Mouse (Mus musculus) liver, embryonic 14.5 days (tissue): ENCODE measurements around the gene Tns4.

Experiments used
- CTCF ChIP-seq: IDR thresholded peaks from 2 replicates; pipeline ENCODE4 v1.5.1; 2016; ENCODE audit warnings: antibody characterized with exemption, low read depth, control low read depth
- EP300 ChIP-seq: IDR thresholded peaks from 2 replicates; pipeline ENCODE4 v1.6.1; 2016; ENCODE audit warnings: antibody characterized with exemption, low read depth

DNA sequence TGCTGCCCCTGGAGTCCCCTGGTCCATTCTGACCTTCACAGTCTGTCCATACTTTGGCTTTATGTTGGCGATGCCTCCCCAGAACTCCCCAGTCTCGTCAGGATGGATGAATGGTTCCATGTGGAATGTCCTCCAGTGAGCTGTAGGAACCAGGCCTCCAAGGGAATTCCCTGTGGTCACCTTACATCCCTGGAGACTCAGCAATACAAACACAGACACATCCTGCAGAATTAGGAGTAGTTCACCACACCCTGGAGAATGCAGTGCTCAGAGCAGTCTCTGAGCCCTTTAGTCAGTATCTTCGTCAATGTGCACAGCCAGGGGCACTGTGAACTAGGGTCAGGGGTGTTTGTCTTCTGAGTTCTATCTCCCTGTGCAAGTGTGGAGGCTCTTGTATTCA, 19.2 kb upstream of the Tns4 start:
- TF ChIP-seq EP300 (no peak), CTCF (no peak)
